Mouse (Mus musculus): ENCODE measurements around the gene Mtln.

The Mtln gene

GRCm38 (mm10) chr2:127754113-127754512 lies 38.2 kb downstream of the Mtln start:
- no peak for DNase-seq (ENCODE audit: low spot score in 2 of 2)

- DNase-seq (ENCODE audit: low spot score in 2 of 2), result no peak
Observed at GRCm38 (mm10) chr2:127751849-127752610, 40.3 kb downstream of the Mtln start.

GRCm38 (mm10) chr2:127749376-127749775 lies 42.9 kb downstream of the Mtln start:
- no peak for DNase-seq (ENCODE audit: low spot score in 2 of 2)

- no peak for DNase-seq (ENCODE audit: low spot score in 2 of 2)
Observed at GRCm38 (mm10) chr2:127748316-127748715, 44.0 kb downstream of the Mtln start.

- no peak for DNase-seq (ENCODE audit: low spot score in 2 of 2)
Observed at GRCm38 (mm10) chr2:127742637-127743036, 49.7 kb downstream of the Mtln start.

All from thymus, postnatal 10 days (tissue).